In genomic region chr2:11338931-11339839, GRCm38 (mm10) we compare ENCODE assay signal across 8 mouse cellular contexts.
A peak's percentile ranks its signal among the peaks of the same experiment; 100 is the strongest.
DNase-seq lines count a peak whose midpoint lies in the region; ATAC-seq lines count a peak whose summit lies in the region.

No protein-coding gene starts in this region.

- intact Hi-C loops in heart, postnatal 25 days (cut with DNase I), result no loop called here

- peak; percentile 12 to 22 for DNase-seq in heart, adult 9 months (ENCODE audit: low spot score in 2 of 2)
- DNase-seq in heart, postnatal 25 days (ENCODE audit: low spot score), result no peak
- peak; percentile 82 for DNase-seq in 3134 (ENCODE audit: extremely low read depth, insufficient read length, low spot score)
- DNase-seq in Muller cell, postnatal 12 days (ENCODE audit: inconsistent ontology term), result peak; percentile 94
- peak; percentile 41 to 42 for DNase-seq in lung, postnatal 4 days
- DNase-seq in adrenal gland, adult 8-10 months, result no peak

- peak; percentile 95 for ATAC-seq in inflammation-experienced regulatory T-cells, adult 6 months
- no peak for ATAC-seq in erythroblast, adult 5-6 weeks (replicated peaks; ENCODE audit: low FRiP score, poor library complexity, severe bottlenecking)

Comparison
In these comparisons a context has a peak if more than half of its experiments do, and no peak if none do; other contexts are left out.
1. DNase-seq: peak in heart, adult 9 months (2 of 2), 3134 (single experiment), Muller cell, postnatal 12 days (single experiment) and lung, postnatal 4 days (2 of 2); none in heart, postnatal 25 days (single experiment) and adrenal gland, adult 8-10 months (single experiment).